Mouse (Mus musculus) embryonic facial prominence, embryonic 11.5 days (tissue): ENCODE data around the gene Nufip1. TPM values are rescaled to one million over a fixed set of nuclear protein-coding genes. Genes with fewer than 3 reads are reported as not detected.

ENCODE experiments used
- ATAC-seq: fragments of 200-750 bp; cut with Nextera tagmentation; replicated peaks from 2 replicates; pipeline ENCODE4 v1.8.0; 2017; ENCODE audit warnings: low read depth; ENCODE audit not compliant: insufficient number of reproducible peaks, low FRiP score, low TSS enrichment
- DNase-seq: peaks from one replicate; pipeline ENCODE4 v3.0.0-alpha.2; 2015; ENCODE audit warnings: low spot score
- H3K27ac ChIP-seq: fragments of 300-500 bp; sonication (generic); replicated peaks from 2 replicates; pipeline ENCODE4 v1.5.1; 2014; ENCODE audit warnings: mild to moderate bottlenecking, low read depth, low read length, control low read depth
- H3K27me3 ChIP-seq: fragments of 300-500 bp; sonication (generic); 2 replicates; pipeline ENCODE4 v1.6.1; 2014; ENCODE audit warnings: mild to moderate bottlenecking, low read length, moderate library complexity, mixed read lengths; ENCODE audit not compliant: control insufficient read depth, insufficient read depth
- H3K36me3 ChIP-seq: fragments of 300-500 bp; sonication (generic); replicated peaks from 2 replicates; pipeline ENCODE4 v1.6.1; 2014; ENCODE audit warnings: low read depth, mild to moderate bottlenecking, low read length, moderate library complexity, mixed read lengths; ENCODE audit not compliant: control insufficient read depth, insufficient read depth
- H3K4me1 ChIP-seq: fragments of 300-500 bp; sonication (generic); 2 replicates; pipeline ENCODE4 v1.6.1; 2014; ENCODE audit warnings: low read length, mixed read lengths; ENCODE audit not compliant: control insufficient read depth, insufficient read depth
- H3K4me2 ChIP-seq: fragments of 300-500 bp; sonication (generic); 2 replicates; pipeline ENCODE4 v1.6.1; 2014; ENCODE audit warnings: low read depth, mild to moderate bottlenecking, control low read depth, low read length, moderate library complexity
- H3K4me3 ChIP-seq: fragments of 300-500 bp; sonication (generic); 2 replicates; pipeline ENCODE4 v1.5.1; 2014; ENCODE audit warnings: low read depth, low read length, control low read depth
- H3K9ac ChIP-seq: fragments of 300-500 bp; sonication (generic); replicated peaks from 2 replicates; pipeline ENCODE4 v1.6.1; 2014; ENCODE audit warnings: mild to moderate bottlenecking, control low read depth, low read length
- H3K9me3 ChIP-seq: fragments of 300-500 bp; sonication (generic); replicated peaks from 2 replicates; pipeline ENCODE4 v1.6.1; 2016; ENCODE audit warnings: mild to moderate bottlenecking, low read length, inconsistent platforms, mixed read lengths; ENCODE audit not compliant: control insufficient read depth
- WGBS: fragments of 180-500 bp; shearing (Covaris S2); extraction: QIAGEN DNeasy Blood & Tissue Kit; methylation state at CpG from one replicate; pipeline ENCODE4 v1.1.7; 2014; 5-methylcytosine and 5-hydroxymethylcytosine counted together
- polyA plus RNA-seq: library from polyadenylated mRNA; unstranded; fragments of >200 nt; fragmentation: Nextera tagmentation; extraction: Ambion mirVana; gene quantifications from 2 replicates; pipeline ENCODE4 v1.2.1, GENCODE M21; 2014

The Nufip1 gene
- polyA plus RNA-seq, 1 experiment from 2014 or later: 22.1 TPM

- Histone ChIP-seq H3K4me1 (no peaks in the 10 kb centered on the region), H3K4me3 (no peak overlapping the region), H3K9me3 (no peaks in the 10 kb centered on the region), H3K36me3 (peaks cover 5% of the 10 kb centered on the region; the same call in 1 of the 2 replicates), H3K27ac (no peak overlapping the region), H3K27me3 (no peaks in the 10 kb centered on the region), H3K9ac (no peak overlapping the region), H3K4me2 (no peak overlapping the region)
- 73% methylated on average over 4 of the region's 4 CpGs for WGBS
- DNase-seq: peak; percentile 20
- ATAC-seq: no peak
Measured at GRCm38 (mm10) chr14:76118963-76119362, 8.3 kb downstream of the Nufip1 start.

GRCm38 (mm10) chr14:76120472-76120871 is 9.8 kb downstream of the Nufip1 start:
- Histone ChIP-seq H3K4me1 (no peaks in the 10 kb centered on the region), H3K4me2 (no peak overlapping the region), H3K36me3 (peaks cover 8% of the 10 kb centered on the region; the same call in 1 of the 2 replicates), H3K27me3 (no peaks in the 10 kb centered on the region), H3K9ac (no peak overlapping the region), H3K4me3 (no peak overlapping the region), H3K27ac (no peak overlapping the region), H3K9me3 (no peaks in the 10 kb centered on the region)
- ATAC-seq (no peak), DNase-seq (no peak)
- 91% methylated on average over 4 of the region's 4 CpGs for WGBS

GRCm38 (mm10) chr14:76121901-76122662 is 11.4 kb downstream of the Nufip1 start:
- 66% methylated on average over 6 of the region's 6 CpGs for WGBS
- no peaks in the 10 kb centered on the region for H3K4me1 ChIP-seq
- H3K9ac ChIP-seq: no peak overlapping the region
- H3K27ac ChIP-seq: no peak overlapping the region
- peak; percentile 79 for DNase-seq
- H3K4me3 ChIP-seq: no peak overlapping the region
- ATAC-seq: no peak
- no peaks in the 10 kb centered on the region for H3K27me3 ChIP-seq
- no peaks in the 10 kb centered on the region for H3K9me3 ChIP-seq
- H3K36me3 ChIP-seq: peaks cover 14% of the 10 kb centered on the region
- no peak overlapping the region for H3K4me2 ChIP-seq

- H3K9ac ChIP-seq: no peak overlapping the region
- no peak overlapping the region for H3K27ac ChIP-seq
- H3K27me3 ChIP-seq: no peaks in the 10 kb centered on the region
- no peak for DNase-seq
- no peaks in the 10 kb centered on the region for H3K4me1 ChIP-seq
- ATAC-seq: no peak
- H3K36me3 ChIP-seq: peaks cover 16% of the 10 kb centered on the region
- no peaks in the 10 kb centered on the region for H3K9me3 ChIP-seq
- no peak overlapping the region for H3K4me2 ChIP-seq
- 89% methylated on average over 8 of the region's 8 CpGs for WGBS
- no peak overlapping the region for H3K4me3 ChIP-seq
Measured at GRCm38 (mm10) chr14:76122663-76123058, 12.0 kb downstream of the Nufip1 start.

GRCm38 (mm10) chr14:76127311-76127710 is 16.6 kb downstream of the Nufip1 start:
- no peak for ATAC-seq
- H3K27me3 ChIP-seq: no peaks in the 10 kb centered on the region
- 92% methylated on average over 3 of the region's 3 CpGs for WGBS
- no peaks in the 10 kb centered on the region for H3K4me1 ChIP-seq
- no peak overlapping the region for H3K9ac ChIP-seq
- no peak overlapping the region for H3K4me2 ChIP-seq
- no peak for DNase-seq
- H3K4me3 ChIP-seq: no peak overlapping the region
- no peaks in the 10 kb centered on the region for H3K9me3 ChIP-seq
- peaks cover 19% of the 10 kb centered on the region for H3K36me3 ChIP-seq
- H3K27ac ChIP-seq: no peak overlapping the region

GRCm38 (mm10) chr14:76128174-76128573 is 17.5 kb downstream of the Nufip1 start:
- H3K27ac ChIP-seq: no peak overlapping the region
- H3K36me3 ChIP-seq: peaks cover 15% of the 10 kb centered on the region
- H3K9me3 ChIP-seq: no peaks in the 10 kb centered on the region
- H3K4me1 ChIP-seq: no peaks in the 10 kb centered on the region
- no peak overlapping the region for H3K4me3 ChIP-seq
- no peak overlapping the region for H3K4me2 ChIP-seq
- whole genome bisulfite sequencing: 89% methylated on average over 4 of the region's 4 CpGs
- no peak for ATAC-seq
- no peaks in the 10 kb centered on the region for H3K27me3 ChIP-seq
- DNase-seq: no peak
- H3K9ac ChIP-seq: no peak overlapping the region

- Histone ChIP-seq H3K36me3 (peaks cover 7% of the 10 kb centered on the region), H3K27ac (no peak overlapping the region), H3K4me2 (no peak overlapping the region), H3K9me3 (no peaks in the 10 kb centered on the region), H3K4me3 (no peak overlapping the region), H3K9ac (no peak overlapping the region), H3K27me3 (no peaks in the 10 kb centered on the region), H3K4me1 (no peaks in the 10 kb centered on the region)
- WGBS: 94% methylated on average over 4 of the region's 4 CpGs
- ATAC-seq (no peak), DNase-seq (no peak)
Measured at GRCm38 (mm10) chr14:76134975-76135374, 24.3 kb downstream of the Nufip1 start.

GRCm38 (mm10) chr14:76145248-76145647 is 34.6 kb downstream of the Nufip1 start:
- H3K9me3 ChIP-seq: no peaks in the 10 kb centered on the region
- H3K27me3 ChIP-seq: no peaks in the 10 kb centered on the region
- H3K4me2 ChIP-seq: no peak overlapping the region
- H3K27ac ChIP-seq: no peak overlapping the region
- H3K4me3 ChIP-seq: no peak overlapping the region
- H3K4me1 ChIP-seq: no peaks in the 10 kb centered on the region
- DNase-seq (no peak), ATAC-seq (no peak)
- WGBS: 87% methylated on average over 1 of the region's 1 CpGs
- no peak overlapping the region for H3K9ac ChIP-seq
- H3K36me3 ChIP-seq: no peaks in the 10 kb centered on the region
